Mouse (Mus musculus): ENCODE results near the gene Aunip. TPM values are rescaled to one million over a fixed set of nuclear protein-coding genes. Genes with fewer than 3 reads are reported as not detected.

Aunip gene
- polyA plus RNA-seq, 1 experiment = not detected

DNA sequence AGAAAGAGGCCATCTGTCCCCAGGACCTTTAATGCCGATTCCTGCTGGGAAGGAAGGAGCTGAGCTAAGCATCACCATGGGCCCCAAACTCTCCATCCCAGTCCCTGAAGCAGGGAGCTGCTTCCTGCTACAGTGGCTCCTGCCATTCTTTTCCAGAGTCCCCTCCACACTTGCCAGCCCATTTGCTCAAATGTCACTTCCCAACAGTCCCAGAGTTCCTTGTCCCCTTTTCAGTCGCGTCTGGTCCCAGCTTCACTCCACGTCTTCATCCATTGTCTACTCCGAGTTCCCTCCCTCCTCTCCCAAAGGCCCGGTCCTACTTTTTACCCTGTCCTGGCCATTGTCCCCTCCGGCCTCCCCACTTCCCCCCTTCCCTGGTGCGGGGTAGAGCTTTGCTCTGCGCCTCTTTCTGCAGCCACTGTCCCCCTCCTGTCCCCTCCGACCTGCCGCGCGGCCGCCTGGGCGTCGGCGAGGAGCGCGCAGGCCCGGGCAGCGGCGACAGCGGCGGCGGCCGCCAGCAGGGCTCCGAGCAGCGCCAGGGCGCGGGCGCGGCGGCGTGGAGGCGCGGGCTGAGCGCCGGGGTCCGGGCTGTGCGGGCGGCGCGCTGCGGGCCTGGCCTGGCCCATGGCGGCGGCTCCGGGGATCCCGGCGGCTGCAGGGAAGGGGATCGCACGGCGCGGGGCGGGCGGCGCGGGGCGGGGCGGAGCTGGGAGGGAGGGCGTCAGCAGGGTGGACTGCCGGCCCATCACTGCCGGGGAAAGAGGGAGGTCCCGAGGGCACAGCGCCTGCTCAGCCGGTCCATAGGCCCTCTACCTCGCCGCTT, 40.9 kb downstream of the Aunip start, which contains the start of gene Selenon:
Gene Selenon (minus strand): TSS at position 673 of the 823 bp plus-strand sequence.
- WGBS = 7% methylated on average over 67 of the region's 67 CpGs
- Histone ChIP-seq H3K4me3 (ENCODE audit: insufficient read depth, low read depth, low read length) (peak within 1 kb of the TSS; percentile 88), H3K4me1 (ENCODE audit: control insufficient read depth, insufficient read depth, low read length) (peaks cover 28% of the 10 kb centered on the region), H3K27ac (ENCODE audit: insufficient read depth, low read depth, low read length) (no peak within 1 kb of the TSS)
- no peak for TF ChIP-seq POLR2A (IDR thresholded peaks at IDR 0.05; ENCODE audit: insufficient read depth, low read depth, low read length)
- peak; percentile 19; the same call in 1 of the 2 replicates for TF ChIP-seq CTCF (IDR thresholded peaks at IDR 0.05; ENCODE audit: insufficient read depth, low read depth, low read length)

DNA sequence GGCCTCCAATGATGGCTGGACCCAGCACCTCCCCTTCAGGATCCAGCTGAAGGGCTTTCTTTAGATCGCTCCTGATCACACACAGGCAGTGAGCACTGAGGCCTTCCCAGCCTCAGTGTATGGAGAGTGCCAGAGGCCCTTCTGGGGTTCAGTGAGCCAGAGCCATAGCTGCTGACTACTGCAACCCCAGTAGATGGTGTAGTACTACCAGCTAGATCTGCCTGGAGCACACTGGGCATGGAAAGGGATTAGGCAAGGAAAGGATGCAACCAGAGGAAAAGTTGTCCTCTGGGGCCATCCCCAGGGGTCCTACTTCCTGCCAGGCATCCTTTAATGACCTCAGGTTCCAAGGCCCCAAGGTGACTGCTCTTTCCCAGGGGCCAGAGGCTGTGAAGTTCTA, 42.8 kb downstream of the Aunip start:
- TF ChIP-seq POLR2A (IDR thresholded peaks at IDR 0.05; ENCODE audit: insufficient read depth, low read depth, low read length) = no peak
- no peak for TF ChIP-seq CTCF (IDR thresholded peaks at IDR 0.05; ENCODE audit: insufficient read depth, low read depth, low read length)
- 77% methylated on average over 1 of the region's 1 CpGs for WGBS
- no peak overlapping the region for H3K4me3 ChIP-seq (ENCODE audit: insufficient read depth, low read depth, low read length)
- peaks cover 16% of the 10 kb centered on the region for H3K4me1 ChIP-seq (ENCODE audit: control insufficient read depth, insufficient read depth, low read length)
- no peak overlapping the region for H3K27ac ChIP-seq (ENCODE audit: insufficient read depth, low read depth, low read length)

DNA sequence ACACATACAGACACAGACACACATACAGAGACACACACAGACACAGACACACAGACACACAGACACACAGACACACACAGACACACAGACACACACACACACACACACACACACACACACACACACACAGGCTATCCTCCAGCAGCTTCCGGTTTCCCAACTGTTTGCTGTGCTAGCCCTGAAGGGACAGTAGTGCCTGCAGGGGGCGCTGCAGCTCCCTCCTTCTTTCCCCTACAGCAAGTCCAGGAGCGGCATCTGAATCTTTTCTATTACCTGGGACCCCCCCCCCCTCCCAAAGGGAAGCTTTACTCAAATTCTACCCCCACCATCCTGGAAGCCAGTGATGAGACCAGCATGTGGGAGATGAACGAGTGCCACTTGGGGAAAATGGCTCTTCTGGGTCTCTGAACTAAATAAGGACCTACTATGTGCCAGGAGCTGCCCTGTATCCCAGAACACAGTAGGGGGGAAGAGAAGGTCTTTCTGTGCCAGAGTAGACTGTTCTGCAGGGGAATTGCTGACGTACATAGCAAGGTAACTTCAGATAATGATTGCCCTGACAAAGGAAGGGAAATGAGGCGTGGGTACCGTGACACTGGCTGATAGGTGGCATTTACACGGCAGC, 45.3 kb downstream of the Aunip start:
- 67% methylated on average over 8 of the region's 8 CpGs for WGBS
- H3K4me1 ChIP-seq (ENCODE audit: control insufficient read depth, insufficient read depth, low read length) = peaks cover 19% of the 10 kb centered on the region
- no peak overlapping the region for H3K4me3 ChIP-seq (ENCODE audit: insufficient read depth, low read depth, low read length)
- no peak overlapping the region for H3K27ac ChIP-seq (ENCODE audit: insufficient read depth, low read depth, low read length)
- no peak for TF ChIP-seq POLR2A (IDR thresholded peaks at IDR 0.05; ENCODE audit: insufficient read depth, low read depth, low read length)
- TF ChIP-seq CTCF (IDR thresholded peaks at IDR 0.05; ENCODE audit: insufficient read depth, low read depth, low read length) = no peak

DNA sequence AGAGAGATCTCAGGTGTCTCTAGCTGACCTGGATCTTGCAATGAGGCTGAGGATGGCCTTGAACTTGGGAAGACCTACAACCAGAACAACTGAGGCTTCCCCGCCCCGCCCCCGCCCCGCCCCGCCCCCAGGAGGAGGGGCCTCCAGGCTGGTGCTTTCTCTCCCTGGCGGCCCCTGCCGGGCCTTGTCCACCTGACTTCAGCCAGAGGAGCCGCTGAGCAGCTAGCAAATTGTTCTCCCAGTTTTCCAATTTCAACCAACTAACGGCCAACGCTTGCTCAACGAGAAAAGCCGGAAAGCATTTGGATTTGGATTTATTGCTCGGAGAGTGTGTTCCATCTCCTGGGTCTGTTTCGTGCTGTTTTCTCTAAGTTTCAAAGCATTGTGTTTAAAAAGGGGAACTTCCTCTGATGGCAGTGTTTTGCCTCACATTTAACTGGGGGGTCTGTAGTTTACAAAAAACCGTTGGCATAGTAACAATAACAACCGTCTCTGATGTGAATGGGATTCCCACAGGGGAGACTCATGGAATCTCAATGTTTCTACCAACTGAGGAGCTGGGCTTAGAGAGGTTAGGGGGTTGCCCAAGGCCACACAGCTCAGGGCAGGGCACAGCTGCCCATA, 46.9 kb downstream of the Aunip start:
- H3K27ac ChIP-seq (ENCODE audit: insufficient read depth, low read depth, low read length) = no peak overlapping the region
- 20% methylated on average over 16 of the region's 16 CpGs for WGBS
- no peak overlapping the region for H3K4me3 ChIP-seq (ENCODE audit: insufficient read depth, low read depth, low read length)
- no peak for TF ChIP-seq CTCF (IDR thresholded peaks at IDR 0.05; ENCODE audit: insufficient read depth, low read depth, low read length)
- TF ChIP-seq POLR2A (IDR thresholded peaks at IDR 0.05; ENCODE audit: insufficient read depth, low read depth, low read length) = no peak
- H3K4me1 ChIP-seq (ENCODE audit: control insufficient read depth, insufficient read depth, low read length) = peaks cover 12% of the 10 kb centered on the region; the same call in 1 of the 2 replicates

DNA sequence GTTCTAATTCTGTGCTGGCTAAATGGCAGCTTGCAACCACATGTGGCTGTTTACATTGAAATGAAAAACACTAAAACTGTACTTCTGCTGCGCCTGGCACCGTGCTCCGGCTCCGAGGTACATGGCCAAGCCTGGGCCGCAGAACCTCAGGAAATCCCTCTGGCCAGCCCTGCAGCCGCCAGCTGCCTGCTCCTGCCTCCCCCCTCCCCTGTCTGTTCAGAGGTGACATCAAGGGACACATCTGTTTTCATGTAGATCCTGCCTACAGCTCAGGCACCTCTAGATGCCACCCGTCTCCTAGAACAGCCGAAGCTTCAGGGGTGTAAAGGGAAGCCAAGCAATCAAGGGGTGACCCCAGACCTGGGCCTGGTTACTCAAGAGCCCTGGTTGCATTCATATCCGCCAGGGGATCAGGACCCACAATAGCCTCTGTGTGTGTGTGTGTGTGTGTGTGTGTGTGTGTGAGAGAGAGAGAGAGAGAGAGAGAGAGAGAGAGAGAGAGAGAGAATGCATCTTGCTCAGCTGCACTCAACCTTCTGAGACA, 47.8 kb downstream of the Aunip start:
- TF ChIP-seq POLR2A (IDR thresholded peaks at IDR 0.05; ENCODE audit: insufficient read depth, low read depth, low read length) (no peak), CTCF (IDR thresholded peaks at IDR 0.05; ENCODE audit: insufficient read depth, low read depth, low read length) (no peak)
- Histone ChIP-seq H3K4me3 (ENCODE audit: insufficient read depth, low read depth, low read length) (no peak overlapping the region), H3K27ac (ENCODE audit: insufficient read depth, low read depth, low read length) (no peak overlapping the region), H3K4me1 (ENCODE audit: control insufficient read depth, insufficient read depth, low read length) (peaks cover 12% of the 10 kb centered on the region; the same call in 1 of the 2 replicates)
- WGBS = 75% methylated on average over 9 of the region's 9 CpGs

DNA sequence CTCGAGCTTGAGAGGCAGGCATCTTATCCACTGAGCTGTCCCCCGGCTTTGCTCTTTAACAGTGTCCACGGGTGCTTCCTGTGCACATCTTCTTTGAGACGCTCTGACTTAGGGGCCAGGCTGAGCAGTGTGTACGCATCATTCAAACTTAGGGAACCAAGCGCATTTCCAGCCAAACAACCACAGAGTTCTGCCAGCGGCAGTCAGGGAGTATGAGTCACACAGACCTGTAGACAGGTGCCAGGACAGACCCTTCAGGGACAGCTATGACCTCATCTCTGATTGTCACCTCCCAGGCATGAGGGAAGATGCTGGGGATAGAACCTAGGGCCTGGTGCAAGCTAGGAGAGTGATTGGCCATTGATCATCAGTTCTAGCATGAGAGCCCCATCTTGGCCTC, 48.4 kb downstream of the Aunip start:
- Histone ChIP-seq H3K4me3 (ENCODE audit: insufficient read depth, low read depth, low read length) (no peak overlapping the region), H3K4me1 (ENCODE audit: control insufficient read depth, insufficient read depth, low read length) (peaks cover 12% of the 10 kb centered on the region; the same call in 1 of the 2 replicates), H3K27ac (ENCODE audit: insufficient read depth, low read depth, low read length) (no peak overlapping the region)
- WGBS = 90% methylated on average over 7 of the region's 7 CpGs
- no peak for TF ChIP-seq CTCF (IDR thresholded peaks at IDR 0.05; ENCODE audit: insufficient read depth, low read depth, low read length)
- no peak for TF ChIP-seq POLR2A (IDR thresholded peaks at IDR 0.05; ENCODE audit: insufficient read depth, low read depth, low read length)

DNA sequence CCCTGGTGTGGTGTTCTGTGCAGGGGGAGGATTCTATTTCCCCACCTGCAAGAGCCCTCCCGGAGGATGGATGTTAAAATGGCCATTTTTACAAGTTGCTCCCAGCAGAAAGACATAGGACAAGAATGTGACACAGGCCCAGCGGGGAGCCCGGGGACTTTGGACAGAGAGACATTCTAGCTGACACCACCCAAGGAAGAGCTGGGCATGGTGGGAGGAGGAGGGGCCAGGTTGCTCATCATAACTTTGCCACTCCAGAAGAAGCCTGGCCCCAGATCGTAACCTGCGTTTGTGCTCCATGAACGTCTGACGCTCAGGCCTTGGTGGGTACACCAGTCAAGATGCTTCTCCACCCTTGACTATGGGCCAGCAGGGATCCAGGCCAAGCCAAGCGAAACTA, 49.9 kb downstream of the Aunip start:
- TF ChIP-seq CTCF (IDR thresholded peaks at IDR 0.05; ENCODE audit: insufficient read depth, low read depth, low read length) (no peak), POLR2A (IDR thresholded peaks at IDR 0.05; ENCODE audit: insufficient read depth, low read depth, low read length) (no peak)
- Histone ChIP-seq H3K27ac (ENCODE audit: insufficient read depth, low read depth, low read length) (no peak overlapping the region), H3K4me1 (ENCODE audit: control insufficient read depth, insufficient read depth, low read length) (peaks cover 12% of the 10 kb centered on the region; the same call in 1 of the 2 replicates), H3K4me3 (ENCODE audit: insufficient read depth, low read depth, low read length) (no peak overlapping the region)
- WGBS = 86% methylated on average over 8 of the region's 8 CpGs

DNA sequence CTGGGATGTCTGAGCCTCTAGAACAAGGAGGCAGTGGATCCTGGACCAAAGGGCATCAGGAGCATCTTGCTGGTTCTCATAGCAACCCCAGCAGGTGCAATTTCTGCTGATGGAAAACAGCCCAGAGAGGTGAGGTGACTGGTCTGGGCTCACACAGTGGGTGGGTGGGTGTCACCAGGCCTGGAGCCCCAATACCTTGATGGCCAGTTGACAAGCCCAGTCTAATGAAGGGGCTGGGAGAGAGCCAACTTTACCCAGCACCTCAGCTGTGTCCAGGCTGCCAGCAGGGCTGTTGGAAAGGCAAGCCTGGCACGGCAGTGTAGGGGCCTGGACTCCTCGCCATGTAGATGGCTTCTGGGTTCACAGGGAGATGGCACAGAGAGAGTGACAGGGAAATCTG, 51.2 kb downstream of the Aunip start:
- 94% methylated on average over 2 of the region's 2 CpGs for WGBS

More for the DNA sequence above, 51.2 kb downstream of the Aunip start:
- Histone ChIP-seq H3K27ac (ENCODE audit: insufficient read depth, low read depth, low read length) (no peak overlapping the region), H3K4me1 (ENCODE audit: control insufficient read depth, insufficient read depth, low read length) (peaks cover 12% of the 10 kb centered on the region; the same call in 1 of the 2 replicates), H3K4me3 (ENCODE audit: insufficient read depth, low read depth, low read length) (no peak overlapping the region)
- TF ChIP-seq POLR2A (IDR thresholded peaks at IDR 0.05; ENCODE audit: insufficient read depth, low read depth, low read length) (no peak), CTCF (IDR thresholded peaks at IDR 0.05; ENCODE audit: insufficient read depth, low read depth, low read length) (no peak)
